Mouse (Mus musculus): Measurements from ENCODE around the gene Klhl29.

GRCm38 (mm10) chr12:5410391-5411115, 35.1 kb upstream of the Klhl29 start:
- TF ChIP-seq CTCF (IDR thresholded peaks at IDR 0.05): peak; percentile 85
- TF ChIP-seq POLR2A (IDR thresholded peaks at IDR 0.05; ENCODE audit: insufficient read depth, low read depth, low read length): no peak
